Mouse (Mus musculus) MEL (cell line): ENCODE measurements around the gene Cbr3. TPM values are rescaled to one million over a fixed set of nuclear protein-coding genes. Genes with fewer than 3 reads are reported as not detected.

ENCODE experiments used
- DNase-seq: peaks from one replicate; pipeline ENCODE4 v3.0.0; 2011; ENCODE audit warnings: low read depth, low spot score
- H3K27ac ChIP-seq: 2 replicates; pipeline ENCODE4 v1.5.1; 2012; ENCODE audit warnings: low read depth, mild to moderate bottlenecking, control low read depth, low read length, moderate library complexity; ENCODE audit not compliant: control insufficient read depth
- H3K27me3 ChIP-seq, 2 experiments: fragments of 150-350 bp in 1 of 2; sonication (generic) in 1 of 2; 2 replicates each; pipeline ENCODE4 v1.6.1; 2012; ENCODE audit warnings: low read length in 2 of 2, mild to moderate bottlenecking in 2 of 2, improper control_type of control experiment in 1 of 2, moderate library complexity in 1 of 2; ENCODE audit not compliant: insufficient read depth in 2 of 2, control insufficient read depth in 1 of 2
- H3K36me3 ChIP-seq, 2 experiments: 2 replicates each; pipeline ENCODE4 v1.6.1; 2012 to 2014; ENCODE audit warnings: low read length in 2 of 2, improper control_type of control experiment in 1 of 2, inconsistent platforms in 1 of 2, mild to moderate bottlenecking in 1 of 2; ENCODE audit not compliant: insufficient read depth in 2 of 2, control insufficient read depth in 1 of 2
- H3K4me1 ChIP-seq, 2 experiments: fragments of 150-350 bp in 1 of 2; sonication (generic) in 1 of 2; 2 replicates each; pipeline ENCODE4 v1.6.1; 2012; ENCODE audit warnings: low read length in 2 of 2, improper control_type of control experiment in 1 of 2, mild to moderate bottlenecking in 1 of 2; ENCODE audit not compliant: insufficient read depth in 2 of 2, control insufficient read depth in 1 of 2
- H3K4me3 ChIP-seq, 2 experiments: fragments of 150-350 bp in 1 of 2; sonication (generic) in 1 of 2; 2 replicates each; pipeline ENCODE4 v1.5.1; 2012; ENCODE audit warnings: low read depth in 2 of 2, low read length in 2 of 2, mild to moderate bottlenecking in 2 of 2, moderate library complexity in 2 of 2, control low read depth in 1 of 2, improper control_type of control experiment in 1 of 2; ENCODE audit not compliant: control insufficient read depth in 1 of 2, insufficient read depth in 1 of 2
- H3K79me2 ChIP-seq: 2 replicates; pipeline ENCODE4 v1.6.1; 2012; ENCODE audit warnings: mild to moderate bottlenecking, low read length, moderate library complexity; ENCODE audit not compliant: control insufficient read depth, poor library complexity, insufficient read depth
- H3K9ac ChIP-seq: 2 replicates; pipeline ENCODE4 v1.6.1; 2012; ENCODE audit warnings: low read depth, mild to moderate bottlenecking, control low read depth, low read length, moderate library complexity; ENCODE audit not compliant: control insufficient read depth, poor library complexity, severe bottlenecking
- H3K9me3 ChIP-seq: fragments of 150-350 bp; sonication (generic); replicated peaks from 2 replicates; pipeline ENCODE4 v1.6.1; 2012; ENCODE audit warnings: mild to moderate bottlenecking, low read length, improper control_type of control experiment, moderate library complexity; ENCODE audit not compliant: insufficient read depth
- CHD2 ChIP-seq: IDR thresholded peaks from 2 replicates; pipeline ENCODE4 v1.6.1; 2011; ENCODE audit warnings: low read length, improper control_type of control experiment
- ELF1 ChIP-seq: IDR thresholded peaks from 2 replicates; pipeline ENCODE4 v1.6.1; 2014; ENCODE audit warnings: low read depth, mild to moderate bottlenecking, inconsistent platforms, low read length, improper control_type of control experiment, moderate library complexity
- EP300 ChIP-seq, 2 experiments: IDR thresholded peaks; 2 replicates each; pipeline ENCODE4 v1.6.1; 2011; ENCODE audit warnings: improper control_type of control experiment in 2 of 2, low read length in 2 of 2, low read depth in 1 of 2, mild to moderate bottlenecking in 1 of 2
- ETS1 ChIP-seq: IDR thresholded peaks from 2 replicates; pipeline ENCODE4 v1.6.1; 2012; ENCODE audit warnings: low read depth, mild to moderate bottlenecking, inconsistent platforms, low read length, improper control_type of control experiment, moderate library complexity
- GABPA ChIP-seq: IDR thresholded peaks from 2 replicates; pipeline ENCODE4 v1.6.1; 2012; ENCODE audit warnings: low read depth, mild to moderate bottlenecking, inconsistent platforms, low read length, improper control_type of control experiment, moderate library complexity
- GATA1 ChIP-seq: IDR thresholded peaks from 2 replicates; pipeline ENCODE4 v1.6.1; 2011; ENCODE audit warnings: low read depth, low read length, improper control_type of control experiment
- MAFK ChIP-seq: IDR thresholded peaks from 2 replicates; pipeline ENCODE4 v1.6.1; 2011; ENCODE audit warnings: low read depth, mild to moderate bottlenecking, low read length, improper control_type of control experiment, borderline replicate concordance
- MAZ ChIP-seq: IDR thresholded peaks from 2 replicates; pipeline ENCODE4 v1.6.1; 2012; ENCODE audit warnings: low read depth, mild to moderate bottlenecking, inconsistent platforms, low read length, improper control_type of control experiment
- MEF2A ChIP-seq: IDR thresholded peaks from 2 replicates; pipeline ENCODE4 v1.6.1; 2014; ENCODE audit warnings: low read depth, mild to moderate bottlenecking, inconsistent platforms, low read length, improper control_type of control experiment; ENCODE audit not compliant: poor library complexity, insufficient replicate concordance, severe bottlenecking; ENCODE audit errors: extremely low read depth
- MXI1 ChIP-seq: IDR thresholded peaks from 2 replicates; pipeline ENCODE4 v1.6.1; 2011; ENCODE audit warnings: mild to moderate bottlenecking, low read depth, low read length, improper control_type of control experiment
- MYC ChIP-seq: IDR thresholded peaks from 2 replicates; pipeline ENCODE4 v1.6.1; 2011; ENCODE audit warnings: low read depth, mild to moderate bottlenecking, low read length, improper control_type of control experiment, moderate library complexity
- NELFE ChIP-seq: IDR thresholded peaks from 2 replicates; pipeline ENCODE4 v1.6.1; 2011; ENCODE audit warnings: low read depth, low read length, improper control_type of control experiment
- POLR2A ChIP-seq, 2 experiments: IDR thresholded peaks; 2 replicates each; pipeline ENCODE4 v1.6.1; 2011 to 2012; ENCODE audit warnings: low read length in 2 of 2, mild to moderate bottlenecking in 2 of 2, control low read depth in 1 of 2, improper control_type of control experiment in 1 of 2, low read depth in 1 of 2, moderate library complexity in 1 of 2; ENCODE audit not compliant: control insufficient read depth in 1 of 2, insufficient read depth in 1 of 2, poor library complexity in 1 of 2
- POLR2AphosphoS2 ChIP-seq: IDR thresholded peaks from 2 replicates; pipeline ENCODE4 v1.6.1; 2011; ENCODE audit warnings: low read length, improper control_type of control experiment
- POLR2AphosphoS5 ChIP-seq: IDR thresholded peaks from 2 replicates; pipeline ENCODE4 v1.6.1; 2012; ENCODE audit warnings: low read depth, borderline replicate concordance, mild to moderate bottlenecking, inconsistent platforms, low read length, moderate library complexity, mixed read lengths
- RCOR1 ChIP-seq: IDR thresholded peaks from 2 replicates; pipeline ENCODE4 v1.6.1; 2012; ENCODE audit warnings: low read depth, mild to moderate bottlenecking, inconsistent platforms, low read length, improper control_type of control experiment
- SMC3 ChIP-seq: IDR thresholded peaks from 2 replicates; pipeline ENCODE4 v1.6.1; 2011; ENCODE audit warnings: low read depth, low read length, improper control_type of control experiment
- TAL1 ChIP-seq: IDR thresholded peaks from 2 replicates; pipeline ENCODE4 v1.6.1; 2012; ENCODE audit warnings: mild to moderate bottlenecking, inconsistent platforms, low read length, moderate library complexity, mixed read lengths
- TBP ChIP-seq: IDR thresholded peaks from 2 replicates; pipeline ENCODE4 v1.8.0; 2011; ENCODE audit warnings: low read depth, low read length, improper control_type of control experiment
- TCF12 ChIP-seq: IDR thresholded peaks from 2 replicates; pipeline ENCODE4 v1.6.1; 2014; ENCODE audit warnings: low read depth, mild to moderate bottlenecking, inconsistent platforms, low read length, improper control_type of control experiment, moderate library complexity
- UBTF ChIP-seq: IDR thresholded peaks from 2 replicates; pipeline ENCODE4 v1.6.1; 2012; ENCODE audit warnings: low read depth, mild to moderate bottlenecking, inconsistent platforms, low read length, improper control_type of control experiment, moderate library complexity, borderline replicate concordance; ENCODE audit not compliant: insufficient read depth
- ZKSCAN1 ChIP-seq: IDR thresholded peaks from 2 replicates; pipeline ENCODE4 v1.6.1; 2012; ENCODE audit warnings: low read depth, mild to moderate bottlenecking, inconsistent platforms, low read length, improper control_type of control experiment, moderate library complexity
- polyA plus RNA-seq, 2 experiments: library from polyadenylated mRNA; stranded (reverse) in 1 of 2; unstranded in 1 of 2; fragments of >175 nt in 1 of 2; fragments of >200 nt in 1 of 2; gene quantifications; 2 replicates each; pipeline versions ENCODE4 v1.2.1 to v1.2.4; 2012; ENCODE audit warnings: low replicate concordance in 2 of 2, low read depth in 1 of 2; ENCODE audit not compliant: insufficient read length in 2 of 2, insufficient read depth in 1 of 2, missing spikeins in 1 of 2
- total RNA-seq: library from RNA; depleted of rRNA; stranded (reverse); fragments of 300-350 nt; gene quantifications from 2 replicates; pipeline ENCODE4 v1.2.3, GENCODE M21; 2012

The Cbr3 gene
- total and polyA plus RNA-seq, 3 experiments = not detected

DNA sequence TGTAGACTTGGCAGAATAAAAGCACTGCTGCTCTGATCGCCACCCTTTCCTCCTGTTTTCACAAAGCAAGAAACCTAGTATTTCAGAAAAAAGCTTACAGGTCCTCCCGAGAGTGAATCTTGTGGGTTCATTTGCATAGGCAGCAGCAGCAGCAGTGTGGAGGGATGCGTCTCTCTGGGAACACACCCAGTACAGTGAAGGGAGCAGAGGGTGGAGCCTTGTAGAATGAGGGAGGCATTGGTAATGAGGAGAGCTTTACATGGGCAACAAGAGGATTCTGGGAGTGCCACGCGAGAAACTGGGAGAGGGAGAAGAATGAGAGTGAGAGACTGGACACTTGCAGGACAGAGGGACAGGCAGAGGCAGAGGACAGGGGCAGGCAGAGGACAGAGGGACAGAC lies 31.4 kb downstream of the Cbr3 start:
- no peaks in the 10 kb centered on the region for H3K27me3 ChIP-seq
- H3K9ac ChIP-seq = no peak overlapping the region
- peaks cover 3 to 6% of the 10 kb centered on the region in 2 experiments; a peak in 3 of 4 replicates for H3K4me1 ChIP-seq
- DNase-seq = peak; percentile 47
- no peaks in the 10 kb centered on the region for H3K9me3 ChIP-seq
- TF ChIP-seq ETS1 (no peak), POLR2AphosphoS2 (no peak), UBTF (no peak)
- H3K27ac ChIP-seq = no peak overlapping the region
- peaks cover 0 to 4% of the 10 kb centered on the region in 2 experiments; a peak in 1 of 4 replicates for H3K36me3 ChIP-seq
- H3K79me2 ChIP-seq = peaks cover 1% of the 10 kb centered on the region; the same call in 1 of the 2 replicates
- no peak overlapping the region for H3K4me3 ChIP-seq

DNA sequence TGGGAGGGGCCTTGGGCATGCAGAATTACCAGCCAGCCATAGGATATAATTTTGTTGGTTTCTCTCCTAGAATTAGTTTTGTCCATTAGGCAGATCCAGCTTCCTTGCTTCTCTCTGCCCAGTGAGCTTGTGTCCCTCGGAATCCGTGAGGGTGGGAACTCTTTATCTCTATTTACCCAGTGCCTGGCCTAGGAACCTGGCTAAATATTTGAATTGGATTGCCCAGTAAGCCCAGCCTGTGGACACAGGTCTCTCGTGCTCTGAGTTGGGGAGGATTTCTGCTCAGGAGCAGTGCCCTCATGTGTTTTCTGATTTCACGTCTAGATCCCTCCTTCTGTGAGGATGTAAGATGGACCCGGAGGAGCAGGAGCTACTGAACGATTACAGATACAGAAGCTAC lies 32.8 kb downstream of the Cbr3 start:
- H3K27ac ChIP-seq = no peak overlapping the region
- no peak for DNase-seq
- H3K4me1 ChIP-seq = peaks cover 3 to 6% of the 10 kb centered on the region in 2 experiments; a peak in 3 of 4 replicates
- peaks cover 1% of the 10 kb centered on the region; the same call in 1 of the 2 replicates for H3K79me2 ChIP-seq
- no peak overlapping the region for H3K4me3 ChIP-seq
- H3K9ac ChIP-seq = no peak overlapping the region
- no peak for TF ChIP-seq UBTF
- no peak for TF ChIP-seq SMC3
- TF ChIP-seq MAZ = no peak
- TF ChIP-seq ELF1 = no peak
- TF ChIP-seq TCF12 = no peak
- TF ChIP-seq MEF2A = no peak
- no peak for TF ChIP-seq POLR2AphosphoS2
- no peak for TF ChIP-seq GABPA
- TF ChIP-seq TBP = no peak
- TF ChIP-seq EP300 (IDR thresholded peaks at IDR 0.05; ENCODE audit: low read depth in 1 of 2, low read length in 2 of 2) = no peak
- H3K36me3 ChIP-seq = 0 out of 4 replicates have a peak, but pooled peaks cover 0 to 2% of the 10 kb centered on the region in 2 experiments
- no peaks in the 10 kb centered on the region for H3K27me3 ChIP-seq
- no peaks in the 10 kb centered on the region for H3K9me3 ChIP-seq

DNA sequence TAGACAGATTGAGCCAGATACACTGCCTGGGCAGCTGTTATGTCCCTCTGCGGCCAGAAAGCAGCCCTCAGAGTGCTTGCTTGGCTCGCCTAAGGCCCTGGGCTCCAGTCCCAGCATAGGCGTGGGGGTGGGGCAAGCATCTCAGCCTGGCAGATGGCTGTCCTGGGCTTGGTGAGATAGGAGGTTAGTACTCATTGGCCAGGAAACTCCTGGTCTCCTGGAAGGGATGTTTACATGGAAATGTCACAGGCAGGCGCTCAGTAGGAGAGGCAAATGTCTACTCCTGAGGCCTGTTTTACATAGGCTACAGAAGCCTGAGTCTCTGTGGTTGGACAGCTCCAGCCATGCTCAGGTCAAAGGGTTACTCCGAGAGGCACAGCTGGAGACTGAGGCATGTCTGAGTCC lies 34.3 kb downstream of the Cbr3 start:
- no peak overlapping the region for H3K27ac ChIP-seq
- no peaks in the 10 kb centered on the region for H3K27me3 ChIP-seq
- H3K9ac ChIP-seq = no peak overlapping the region
- TF ChIP-seq MXI1 (no peak), ZKSCAN1 (no peak), NELFE (no peak), CHD2 (no peak), RCOR1 (no peak), MEF2A (no peak), GABPA (no peak), ETS1 (no peak), MAFK (no peak), POLR2A (IDR thresholded peaks at IDR 0.05; ENCODE audit: control insufficient read depth in 1 of 2, insufficient read depth in 1 of 2, low read depth in 1 of 2, low read length in 2 of 2, poor library complexity in 1 of 2) (no peak), MAZ (no peak), POLR2AphosphoS5 (no peak), POLR2AphosphoS2 (no peak), EP300 (IDR thresholded peaks at IDR 0.05; ENCODE audit: low read depth in 1 of 2, low read length in 2 of 2) (no peak), MYC (no peak), GATA1 (no peak), TAL1 (no peak), SMC3 (no peak)
- TF ChIP-seq, all 39 proteins: peak for 0
- DNase-seq = no peak
- Histone ChIP-seq H3K4me3 (no peak overlapping the region), H3K9me3 (no peaks in the 10 kb centered on the region), H3K36me3 (0 out of 4 replicates have a peak, but pooled peaks cover 0 to 2% of the 10 kb centered on the region in 2 experiments), H3K4me1 (peaks cover 3 to 6% of the 10 kb centered on the region in 2 experiments; a peak in 3 of 4 replicates), H3K79me2 (no peaks in the 10 kb centered on the region)
